Mouse (Mus musculus): ENCODE data around the gene Syt8. TPM values are rescaled to one million over a fixed set of nuclear protein-coding genes. Genes with fewer than 3 reads are reported as not detected.

Syt8 gene
- polyA plus RNA-seq, 1 experiment from 2014 or later: not detected

DNA sequence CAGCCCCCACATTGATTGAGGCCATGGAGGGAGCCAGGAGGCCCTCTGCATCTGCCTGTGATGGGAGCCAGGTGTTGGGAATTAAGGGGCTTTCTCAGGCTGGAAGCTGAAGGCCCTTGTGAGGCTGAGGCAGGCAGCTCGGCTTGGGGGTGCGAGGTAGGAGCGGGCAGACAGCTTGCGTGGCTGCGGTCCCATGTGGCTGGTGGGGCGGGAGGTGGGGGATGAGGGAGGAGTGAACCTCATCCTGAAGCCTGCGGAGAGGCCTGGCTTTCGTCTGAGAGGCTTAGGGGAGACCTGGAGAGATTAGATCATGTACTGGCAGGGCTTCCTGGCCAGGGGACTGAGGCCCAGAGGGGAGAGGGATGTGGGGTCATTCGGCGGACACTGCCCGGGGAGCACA lies 48.5 kb downstream of the Syt8 start:
- no peak for DNase-seq (ENCODE audit: extremely low spot score, low spot score)
- Histone ChIP-seq H3K4me1 (peaks cover 61% of the 10 kb centered on the region), H3K27ac (peak overlapping the region; percentile 93), H3K4me3 (no peak overlapping the region), H3K27me3 (ENCODE audit: poor library complexity, severe bottlenecking) (peaks cover 16% of the 10 kb centered on the region; the same call in 1 of the 2 replicates), H3K9me3 (no peaks in the 10 kb centered on the region), H3K36me3 (replicated peaks) (no peaks in the 10 kb centered on the region)
- 44% methylated on average over 11 of the region's 11 CpGs for WGBS

DNA sequence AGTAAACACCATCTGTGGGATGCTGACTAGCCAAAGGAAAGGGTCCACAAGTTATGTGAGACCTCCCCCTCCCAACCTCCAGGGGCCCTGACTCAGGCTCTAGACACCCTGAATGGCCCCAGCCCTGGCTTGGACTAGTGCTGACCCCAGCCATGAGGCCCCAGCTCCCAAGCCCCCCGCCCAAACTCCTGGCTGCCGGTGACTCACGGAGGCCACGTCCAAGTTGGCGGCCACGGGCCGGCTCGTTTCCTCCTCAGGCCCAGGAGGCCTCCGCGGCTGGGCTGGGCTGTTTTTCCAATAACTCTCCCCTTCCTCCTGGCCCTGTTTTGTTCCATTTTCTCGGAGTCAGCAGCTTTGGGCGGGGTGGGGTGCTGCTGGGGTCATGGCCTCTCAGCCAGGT lies 50.1 kb downstream of the Syt8 start:
- no peaks in the 10 kb centered on the region for H3K36me3 ChIP-seq (replicated peaks)
- no peak overlapping the region for H3K4me3 ChIP-seq
- no peak for DNase-seq (ENCODE audit: extremely low spot score, low spot score)
- 86% methylated on average over 12 of the region's 12 CpGs for WGBS
- peaks cover 60% of the 10 kb centered on the region for H3K4me1 ChIP-seq
- no peaks in the 10 kb centered on the region for H3K9me3 ChIP-seq
- H3K27me3 ChIP-seq (ENCODE audit: poor library complexity, severe bottlenecking): peaks cover 16% of the 10 kb centered on the region; the same call in 1 of the 2 replicates
- peak overlapping the region; percentile 67 for H3K27ac ChIP-seq

DNA sequence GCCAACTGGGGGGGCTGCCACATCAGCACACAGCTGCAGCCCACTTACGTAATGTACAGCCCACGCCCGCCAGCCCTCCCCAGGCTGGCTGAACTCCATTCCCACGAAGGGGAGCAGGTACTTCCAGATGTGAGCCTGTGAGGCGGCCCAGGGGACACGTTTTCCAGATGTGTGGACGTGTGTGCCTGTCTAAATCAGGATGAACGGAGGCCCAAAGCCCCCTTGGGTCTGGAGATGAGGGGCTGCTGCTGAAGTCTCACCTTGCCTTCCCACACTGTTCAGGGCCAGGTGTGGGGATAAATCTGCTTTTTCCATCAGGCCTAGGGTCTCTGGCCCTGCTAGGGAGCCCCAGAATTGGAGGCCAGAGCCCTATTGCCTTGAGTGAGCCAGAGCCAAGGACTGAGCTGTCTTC lies 52.1 kb downstream of the Syt8 start:
- DNase-seq (ENCODE audit: extremely low spot score, low spot score): no peak
- Histone ChIP-seq H3K9me3 (no peaks in the 10 kb centered on the region), H3K27me3 (ENCODE audit: poor library complexity, severe bottlenecking) (peaks cover 16% of the 10 kb centered on the region; the same call in 1 of the 2 replicates), H3K36me3 (replicated peaks) (no peaks in the 10 kb centered on the region), H3K4me3 (no peak overlapping the region), H3K27ac (peak overlapping the region; percentile 82), H3K4me1 (peaks cover 50% of the 10 kb centered on the region)
- WGBS: 74% methylated on average over 8 of the region's 8 CpGs

DNA sequence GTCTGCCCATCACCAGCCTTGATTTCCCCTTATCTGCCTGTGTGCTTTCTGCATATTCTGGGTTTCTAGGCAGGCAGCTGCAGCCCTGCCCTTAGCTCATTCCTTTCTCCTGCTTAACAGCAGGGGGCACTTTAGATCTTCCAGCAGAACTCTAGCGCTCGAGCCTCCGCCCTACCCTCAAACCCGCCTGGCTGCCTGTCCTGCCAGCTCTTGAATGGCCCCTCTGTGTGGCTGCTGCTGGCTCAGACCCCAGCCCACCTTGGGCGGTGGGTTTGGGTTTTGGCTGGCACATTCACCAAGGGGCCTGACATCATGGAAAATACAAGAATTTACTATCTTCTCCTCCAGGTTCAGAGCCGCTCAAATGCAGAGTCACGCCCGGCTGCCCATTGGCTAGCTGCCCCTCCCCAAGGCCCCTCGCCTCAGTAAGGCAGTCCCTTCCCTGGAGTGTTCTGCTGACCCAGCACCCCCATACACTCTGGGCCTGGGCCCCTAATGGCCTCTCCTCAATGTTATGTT lies 52.8 kb downstream of the Syt8 start:
- Histone ChIP-seq H3K4me3 (0 out of 2 replicates have a peak overlapping the region, but pooled peaks have one; percentile 2), H3K4me1 (peaks cover 43% of the 10 kb centered on the region), H3K27me3 (ENCODE audit: poor library complexity, severe bottlenecking) (peaks cover 12% of the 10 kb centered on the region; the same call in 1 of the 2 replicates), H3K36me3 (replicated peaks) (no peaks in the 10 kb centered on the region), H3K27ac (peak overlapping the region; percentile 82), H3K9me3 (no peaks in the 10 kb centered on the region)
- peak; percentile 71 for DNase-seq (ENCODE audit: extremely low spot score, low spot score)
- 18% methylated on average over 9 of the region's 9 CpGs for WGBS

DNA sequence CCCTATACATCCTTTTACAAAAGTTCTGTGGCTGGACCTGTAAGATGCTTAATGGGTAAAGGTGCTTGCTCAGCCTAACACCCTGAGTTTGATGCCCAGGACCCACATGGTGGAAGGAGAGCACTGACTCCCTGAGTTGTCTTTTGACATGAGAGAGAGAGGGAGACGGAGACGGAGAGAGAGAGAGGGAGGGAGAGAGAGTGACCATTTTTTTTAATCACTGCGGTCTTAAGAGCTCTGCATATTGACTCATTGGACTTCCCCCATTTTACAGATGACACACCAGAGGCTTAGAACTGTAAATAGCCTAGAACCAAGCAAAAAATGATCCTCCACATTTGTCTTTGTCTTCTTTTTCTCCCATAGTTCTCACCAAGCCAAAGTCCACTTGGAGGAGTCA lies 53.4 kb downstream of the Syt8 start:
- H3K4me3 ChIP-seq: no peak overlapping the region
- WGBS: 75% methylated on average over 3 of the region's 3 CpGs
- no peak for DNase-seq (ENCODE audit: extremely low spot score, low spot score)
- peak overlapping the region; percentile 82 for H3K27ac ChIP-seq
- no peaks in the 10 kb centered on the region for H3K9me3 ChIP-seq
- no peaks in the 10 kb centered on the region for H3K36me3 ChIP-seq (replicated peaks)
- peaks cover 6% of the 10 kb centered on the region; the same call in 1 of the 2 replicates for H3K27me3 ChIP-seq (ENCODE audit: poor library complexity, severe bottlenecking)
- H3K4me1 ChIP-seq: peaks cover 37% of the 10 kb centered on the region

Other genes starting within 250 kb of the Syt8 start
- gene Gm10153, start 244.5 kb upstream of the Syt8 start, polyA plus RNA-seq (2016; fragmentation: Nextera tagmentation; extraction: Ambion mirVana): not detected in 2 replicates
- gene Krtap5-3, start 233.5 kb upstream of the Syt8 start, polyA plus RNA-seq (2016; fragmentation: Nextera tagmentation; extraction: Ambion mirVana): not detected in 2 replicates
- gene Gm7579, start 223.0 kb upstream of the Syt8 start, polyA plus RNA-seq (2016; fragmentation: Nextera tagmentation; extraction: Ambion mirVana): not detected in 2 replicates
- not detected in 2 replicates for gene Krtap5-5, start 204.9 kb upstream of the Syt8 start, polyA plus RNA-seq (2016; fragmentation: Nextera tagmentation; extraction: Ambion mirVana)
- gene Gm40460, start 193.8 kb upstream of the Syt8 start, polyA plus RNA-seq (2016; fragmentation: Nextera tagmentation; extraction: Ambion mirVana): not detected in 2 replicates
- gene Gm2431, start 176.5 kb upstream of the Syt8 start, polyA plus RNA-seq (2016; fragmentation: Nextera tagmentation; extraction: Ambion mirVana): not detected in 2 replicates
- gene Gm4559, start 160.5 kb upstream of the Syt8 start, polyA plus RNA-seq (2016; fragmentation: Nextera tagmentation; extraction: Ambion mirVana): not detected in 2 replicates
- gene Krtap5-1, start 137.7 kb upstream of the Syt8 start, polyA plus RNA-seq (2016; fragmentation: Nextera tagmentation; extraction: Ambion mirVana): not detected in 2 replicates
- not detected in 2 replicates for gene Krtap5-4, start 131.3 kb upstream of the Syt8 start, polyA plus RNA-seq (2016; fragmentation: Nextera tagmentation; extraction: Ambion mirVana)
- gene Ifitm10, start 61.1 kb upstream of the Syt8 start, polyA plus RNA-seq (2016; fragmentation: Nextera tagmentation; extraction: Ambion mirVana): 0.51 and 1.00 TPM in 2 replicates
- gene Gm49369, start 52.2 kb upstream of the Syt8 start, polyA plus RNA-seq (2016; fragmentation: Nextera tagmentation; extraction: Ambion mirVana): not detected in 2 replicates
- gene Ctsd, start 46.8 kb upstream of the Syt8 start, polyA plus RNA-seq (2016; fragmentation: Nextera tagmentation; extraction: Ambion mirVana): 135 and 142 TPM in 2 replicates
- gene Tnni2, start 7.0 kb downstream of the Syt8 start, polyA plus RNA-seq (2016; fragmentation: Nextera tagmentation; extraction: Ambion mirVana): 0.46 and 1.4 TPM in 2 replicates
- 10.7 and 12.0 TPM in 2 replicates for gene Lsp1, start 26.0 kb downstream of the Syt8 start, polyA plus RNA-seq (2016; fragmentation: Nextera tagmentation; extraction: Ambion mirVana)
- 0.33 and 1.1 TPM in 2 replicates for gene Tnnt3, start 64.0 kb downstream of the Syt8 start, polyA plus RNA-seq (2016; fragmentation: Nextera tagmentation; extraction: Ambion mirVana)
- 15.8 and 16.1 TPM in 2 replicates for gene Mrpl23, start 97.8 kb downstream of the Syt8 start, polyA plus RNA-seq (2016; fragmentation: Nextera tagmentation; extraction: Ambion mirVana)
- 126 and 132 TPM in 2 replicates for gene Igf2, start 232.0 kb downstream of the Syt8 start, polyA plus RNA-seq (2016; fragmentation: Nextera tagmentation; extraction: Ambion mirVana)
- gene Gm49394, start 235.1 kb downstream of the Syt8 start, polyA plus RNA-seq (2016; fragmentation: Nextera tagmentation; extraction: Ambion mirVana): not detected in 2 replicates